Mouse (Mus musculus): ENCODE data around the gene Gm20425. TPM values are rescaled to one million over a fixed set of nuclear protein-coding genes. Genes with fewer than 3 reads are reported as not detected.

Gene Gm20425
- polyA plus RNA-seq, 1 experiment: not detected

GRCm38 (mm10) chr9:103143881-103144280 lies 86.2 kb downstream of the Gm20425 start:
- H3K4me1 ChIP-seq (ENCODE audit: control insufficient read depth, insufficient read depth, low read length): peaks cover 2% of the 10 kb centered on the region; the same call in 1 of the 2 replicates
- WGBS: 62% methylated on average over 4 of the region's 4 CpGs
- H3K4me3 ChIP-seq (replicated peaks; ENCODE audit: control insufficient read depth, low read depth, low read length): no peak overlapping the region
- no peak overlapping the region for H3K27ac ChIP-seq (ENCODE audit: control insufficient read depth, insufficient read depth, low read depth, low read length, poor library complexity)
- TF ChIP-seq CTCF (IDR thresholded peaks at IDR 0.05; ENCODE audit: control insufficient read depth, insufficient read depth, low read length) (no peak), POLR2A (IDR thresholded peaks at IDR 0.05; ENCODE audit: borderline replicate concordance, control insufficient read depth, low read depth, low read length) (no peak)

DNA sequence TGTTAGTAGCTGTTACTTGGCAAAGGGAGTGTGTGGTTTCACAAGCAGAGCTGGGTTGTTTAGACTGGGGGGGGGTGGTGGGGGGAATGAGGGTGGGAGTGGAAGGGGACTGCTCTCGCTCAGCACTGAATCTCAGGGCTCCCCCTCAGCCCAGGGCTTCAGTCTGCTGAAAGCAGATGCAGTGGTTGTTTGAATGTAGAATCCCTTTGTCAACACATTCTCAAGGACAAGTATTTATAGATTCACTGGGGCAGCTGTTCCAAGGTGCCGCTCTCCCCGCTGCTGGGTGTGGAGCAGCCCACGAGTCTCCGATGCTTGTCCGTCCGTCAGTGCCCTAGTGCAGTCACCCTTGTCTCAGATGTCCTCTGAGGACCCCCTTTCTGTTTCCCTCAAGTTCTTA lies 88.8 kb downstream of the Gm20425 start:
- H3K4me3 ChIP-seq (replicated peaks; ENCODE audit: control insufficient read depth, low read depth, low read length): no peak overlapping the region
- TF ChIP-seq POLR2A (IDR thresholded peaks at IDR 0.05; ENCODE audit: borderline replicate concordance, control insufficient read depth, low read depth, low read length) (no peak), CTCF (IDR thresholded peaks at IDR 0.05; ENCODE audit: control insufficient read depth, insufficient read depth, low read length) (no peak)
- no peak overlapping the region for H3K27ac ChIP-seq (ENCODE audit: control insufficient read depth, insufficient read depth, low read depth, low read length, poor library complexity)
- peaks cover 2% of the 10 kb centered on the region; the same call in 1 of the 2 replicates for H3K4me1 ChIP-seq (ENCODE audit: control insufficient read depth, insufficient read depth, low read length)
- WGBS: 92% methylated on average over 7 of the region's 7 CpGs

DNA sequence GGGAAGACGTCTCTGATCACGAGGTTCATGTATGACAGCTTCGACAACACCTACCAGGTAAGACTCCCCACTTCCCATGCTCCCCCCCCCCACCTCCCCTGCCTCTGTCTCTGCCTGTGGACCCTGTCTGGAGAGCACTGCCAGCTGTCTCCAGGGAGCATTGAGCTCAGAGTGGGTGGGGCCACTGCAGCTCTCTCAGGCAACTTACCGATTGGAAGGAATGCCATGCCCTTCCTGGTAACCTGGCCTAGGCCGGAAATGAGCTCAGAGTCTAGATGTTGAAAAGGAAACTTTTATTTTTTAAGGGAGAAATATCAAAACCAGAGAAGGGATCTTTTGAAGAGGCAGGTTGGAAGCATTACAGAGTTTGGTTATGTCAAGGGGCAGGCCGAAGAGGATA lies 89.7 kb downstream of the Gm20425 start:
- 91% methylated on average over 6 of the region's 6 CpGs for WGBS
- Histone ChIP-seq H3K27ac (ENCODE audit: control insufficient read depth, insufficient read depth, low read depth, low read length, poor library complexity) (no peak overlapping the region), H3K4me1 (ENCODE audit: control insufficient read depth, insufficient read depth, low read length) (no peaks in the 10 kb centered on the region), H3K4me3 (replicated peaks; ENCODE audit: control insufficient read depth, low read depth, low read length) (no peak overlapping the region)
- no peak for TF ChIP-seq CTCF (IDR thresholded peaks at IDR 0.05; ENCODE audit: control insufficient read depth, insufficient read depth, low read length)
- no peak for TF ChIP-seq POLR2A (IDR thresholded peaks at IDR 0.05; ENCODE audit: borderline replicate concordance, control insufficient read depth, low read depth, low read length)

Other genes starting within 250 kb of the Gm20425 start
- gene Slco2a1, start 241.6 kb downstream of the Gm20425 start, polyA plus RNA-seq (2011; ENCODE audit: insufficient read depth, insufficient read length, low replicate concordance, missing spikeins): 0.57 and 0.77 TPM in 2 replicates
- 1.3 and 1.8 TPM in 2 replicates for gene Rab6b, start 118.5 kb downstream of the Gm20425 start, polyA plus RNA-seq (2011; ENCODE audit: insufficient read depth, insufficient read length, low replicate concordance, missing spikeins)
- 5.3 and 5.5 TPM in 2 replicates for gene Srprb, start 28.2 kb downstream of the Gm20425 start, polyA plus RNA-seq (2011; ENCODE audit: insufficient read depth, insufficient read length, low replicate concordance, missing spikeins)
- gene Trf, start 137 bp upstream of the Gm20425 start, polyA plus RNA-seq (2011; ENCODE audit: insufficient read depth, insufficient read length, low replicate concordance, missing spikeins): 77.9 and 106 TPM in 2 replicates
- 52.1 and 67.0 TPM in 2 replicates for gene 1300017J02Rik, start 74.8 kb upstream of the Gm20425 start, polyA plus RNA-seq (2011; ENCODE audit: insufficient read depth, insufficient read length, low replicate concordance, missing spikeins)
- gene Topbp1, start 74.9 kb upstream of the Gm20425 start, polyA plus RNA-seq (2011; ENCODE audit: insufficient read depth, insufficient read length, low replicate concordance, missing spikeins): 46.9 and 52.8 TPM in 2 replicates
- 47.9 and 78.8 TPM in 2 replicates for gene Cdv3, start 135.5 kb upstream of the Gm20425 start, polyA plus RNA-seq (2011; ENCODE audit: insufficient read depth, insufficient read length, low replicate concordance, missing spikeins)

Data from bone marrow, adult 2 months (tissue).